Mouse (Mus musculus) forebrain, embryonic 13.5 days (tissue): ENCODE results near the gene Sh3pxd2b. TPM values are rescaled to one million over a fixed set of nuclear protein-coding genes. Genes with fewer than 3 reads are reported as not detected.

Experiments used
- ATAC-seq: fragments of 200-750 bp; cut with Nextera tagmentation; 2 replicates; pipeline ENCODE4 v1.8.0; 2017
- H3K27ac ChIP-seq: fragments of 300-500 bp; sonication (generic); 2 replicates; pipeline ENCODE4 v1.5.1; 2015; ENCODE audit warnings: inconsistent platforms, mild to moderate bottlenecking, moderate library complexity
- H3K27me3 ChIP-seq: fragments of 300-500 bp; sonication (generic); 2 replicates; pipeline ENCODE4 v1.6.1; 2015; ENCODE audit warnings: mild to moderate bottlenecking, inconsistent platforms
- H3K36me3 ChIP-seq: fragments of 300-500 bp; sonication (generic); 2 replicates; pipeline ENCODE4 v1.6.1; 2015; ENCODE audit warnings: mild to moderate bottlenecking, inconsistent platforms; ENCODE audit not compliant: poor library complexity, severe bottlenecking
- H3K4me1 ChIP-seq: fragments of 300-500 bp; sonication (generic); 2 replicates; pipeline ENCODE4 v1.6.1; 2015; ENCODE audit warnings: inconsistent platforms
- H3K4me2 ChIP-seq: fragments of 300-500 bp; sonication (generic); 2 replicates; pipeline ENCODE4 v1.6.1; 2015; ENCODE audit warnings: inconsistent platforms, mild to moderate bottlenecking, moderate library complexity
- H3K4me3 ChIP-seq: fragments of 300-500 bp; sonication (generic); 2 replicates; pipeline ENCODE4 v1.5.1; 2015; ENCODE audit warnings: mild to moderate bottlenecking, inconsistent platforms
- H3K9ac ChIP-seq: fragments of 300-500 bp; sonication (generic); 2 replicates; pipeline ENCODE4 v1.6.1; 2015; ENCODE audit warnings: mild to moderate bottlenecking, inconsistent platforms
- H3K9me3 ChIP-seq: fragments of 300-500 bp; sonication (generic); replicated peaks from 2 replicates; pipeline ENCODE4 v1.6.1; 2016; ENCODE audit warnings: inconsistent platforms
- WGBS: fragments of 180-500 bp; shearing (Covaris S2); methylation state at CpG from one replicate; pipeline ENCODE4 v1.1.7; 2015; 5-methylcytosine and 5-hydroxymethylcytosine counted together
- polyA plus RNA-seq: library from polyadenylated mRNA; unstranded; fragments of >200 nt; fragmentation: Nextera tagmentation; extraction: Ambion mirVana; gene quantifications from 2 replicates; pipeline ENCODE4 v1.2.1, GENCODE M21; 2015

Gene Sh3pxd2b
- polyA plus RNA-seq, 1 experiment from 2014 or later: 15.7 TPM

DNA sequence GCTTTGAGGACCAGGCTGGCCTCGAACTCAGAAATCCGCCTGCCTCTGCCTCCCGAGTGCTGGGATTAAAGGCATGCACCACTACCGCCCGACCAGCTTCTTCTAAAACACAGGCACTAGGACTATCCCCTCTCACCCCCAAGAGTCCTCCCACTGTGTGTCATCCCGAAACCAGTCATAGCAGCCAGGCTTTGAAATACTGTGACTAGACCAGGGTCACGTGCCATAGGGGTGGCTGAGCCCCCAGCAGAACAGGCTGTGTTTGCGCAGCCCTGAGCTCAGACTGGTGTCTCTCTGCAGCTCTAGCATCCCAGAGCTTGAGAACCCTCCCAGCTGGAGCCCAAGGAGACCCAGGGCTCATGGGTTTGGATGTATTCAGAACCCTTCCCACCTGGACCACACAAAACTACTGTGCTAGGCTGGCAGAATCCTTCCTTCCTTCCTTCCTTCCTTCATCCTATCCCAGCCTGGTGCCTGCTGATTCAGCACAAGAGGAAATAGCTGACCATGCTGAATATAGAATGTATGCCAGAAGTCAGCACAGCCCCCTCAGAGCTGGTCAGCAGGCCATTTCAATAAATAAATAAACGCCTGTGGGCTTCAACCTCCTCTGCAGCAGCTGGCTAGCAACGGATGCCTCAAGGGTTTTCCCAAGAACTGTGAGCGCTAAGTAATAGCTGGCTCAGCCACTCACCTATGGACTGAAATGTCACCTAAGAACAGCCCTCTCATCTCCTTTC, 62.4 kb downstream of the Sh3pxd2b start:
- no peak for ATAC-seq
- Histone ChIP-seq H3K36me3 (peaks cover 82% of the 10 kb centered on the region), H3K9me3 (no peaks in the 10 kb centered on the region), H3K27ac (no peak overlapping the region), H3K4me3 (no peak overlapping the region), H3K4me1 (no peaks in the 10 kb centered on the region), H3K27me3 (no peaks in the 10 kb centered on the region), H3K9ac (no peak overlapping the region), H3K4me2 (no peak overlapping the region)
- WGBS: 95% methylated on average over 11 of the region's 11 CpGs

DNA sequence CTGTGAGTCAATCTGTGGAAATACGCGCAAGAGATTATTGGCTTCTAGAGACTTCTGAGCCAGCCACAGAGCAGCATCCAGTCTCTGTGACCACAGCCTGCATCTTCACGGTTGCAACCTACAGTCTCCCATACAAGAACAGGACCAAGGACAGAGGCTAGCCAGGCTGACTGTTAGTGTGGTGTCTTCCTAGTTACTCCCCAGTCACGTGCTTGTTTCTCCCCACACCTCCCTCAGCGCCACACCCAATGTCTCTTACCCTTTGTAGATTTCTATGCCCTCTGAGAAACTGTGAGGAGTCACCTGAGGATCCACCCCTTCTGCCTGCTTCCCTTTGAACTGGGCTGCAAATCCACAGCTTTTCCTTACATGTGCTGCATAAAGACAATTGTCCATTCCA, 72.4 kb downstream of the Sh3pxd2b start:
- no peak for ATAC-seq
- 75% methylated on average over 5 of the region's 5 CpGs for WGBS
- H3K27me3 ChIP-seq: no peaks in the 10 kb centered on the region
- H3K4me2 ChIP-seq: no peak overlapping the region
- no peak overlapping the region for H3K27ac ChIP-seq
- H3K9ac ChIP-seq: 0 out of 2 replicates have a peak overlapping the region, but pooled peaks have one; percentile 12
- H3K4me3 ChIP-seq: no peak overlapping the region
- H3K36me3 ChIP-seq: peaks cover 96% of the 10 kb centered on the region
- no peaks in the 10 kb centered on the region for H3K4me1 ChIP-seq
- H3K9me3 ChIP-seq: no peaks in the 10 kb centered on the region

DNA sequence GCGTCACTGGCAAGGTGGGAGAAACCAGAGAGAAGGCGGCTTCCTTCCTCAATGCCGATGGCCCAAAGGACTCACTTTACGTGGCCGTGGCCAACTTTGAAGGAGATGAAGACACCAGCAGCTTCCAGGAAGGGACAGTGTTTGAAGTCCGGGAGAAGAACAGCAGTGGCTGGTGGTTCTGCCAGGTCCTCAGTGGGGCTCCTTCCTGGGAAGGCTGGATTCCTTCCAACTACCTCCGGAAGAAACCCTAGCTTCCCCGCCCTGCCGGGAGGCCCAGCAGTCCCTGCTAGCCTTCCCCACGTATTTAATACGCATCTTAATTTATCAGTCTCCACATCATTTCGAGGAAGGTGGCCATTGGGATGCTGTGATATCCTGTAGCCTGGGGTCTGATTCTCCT, 75.7 kb downstream of the Sh3pxd2b start:
- H3K27ac ChIP-seq: no peak overlapping the region
- ATAC-seq: no peak
- no peaks in the 10 kb centered on the region for H3K9me3 ChIP-seq
- no peak overlapping the region for H3K4me3 ChIP-seq
- WGBS: 92% methylated on average over 12 of the region's 12 CpGs
- H3K4me2 ChIP-seq: no peak overlapping the region
- H3K9ac ChIP-seq: no peak overlapping the region
- H3K4me1 ChIP-seq: no peaks in the 10 kb centered on the region
- H3K27me3 ChIP-seq: no peaks in the 10 kb centered on the region
- peaks cover 82% of the 10 kb centered on the region for H3K36me3 ChIP-seq

DNA sequence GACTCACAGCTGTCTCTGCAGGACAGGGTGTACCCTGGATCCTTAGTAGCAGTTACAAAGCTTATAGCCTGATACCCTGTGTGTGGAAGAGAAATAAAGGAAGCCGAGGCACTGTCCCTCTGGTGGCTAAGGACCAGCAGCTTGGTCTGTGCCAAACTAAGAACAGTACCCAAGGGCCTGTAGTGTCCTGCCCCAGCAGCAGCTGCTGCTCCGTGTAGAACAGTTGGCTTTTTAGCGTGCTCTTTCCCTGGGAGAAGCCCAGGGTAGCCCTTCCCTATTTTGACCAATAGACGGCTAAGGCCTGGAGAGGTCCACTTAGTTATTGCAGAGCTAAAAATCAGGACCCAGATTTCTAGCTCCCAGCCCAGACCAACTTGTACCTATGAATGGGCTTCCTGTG, 77.0 kb downstream of the Sh3pxd2b start:
- WGBS: 87% methylated on average over 4 of the region's 4 CpGs
- Histone ChIP-seq H3K4me3 (no peak overlapping the region), H3K4me2 (no peak overlapping the region), H3K9me3 (no peaks in the 10 kb centered on the region), H3K36me3 (peaks cover 73% of the 10 kb centered on the region), H3K27me3 (no peaks in the 10 kb centered on the region), H3K9ac (no peak overlapping the region), H3K4me1 (no peaks in the 10 kb centered on the region), H3K27ac (no peak overlapping the region)
- ATAC-seq: no peak

DNA sequence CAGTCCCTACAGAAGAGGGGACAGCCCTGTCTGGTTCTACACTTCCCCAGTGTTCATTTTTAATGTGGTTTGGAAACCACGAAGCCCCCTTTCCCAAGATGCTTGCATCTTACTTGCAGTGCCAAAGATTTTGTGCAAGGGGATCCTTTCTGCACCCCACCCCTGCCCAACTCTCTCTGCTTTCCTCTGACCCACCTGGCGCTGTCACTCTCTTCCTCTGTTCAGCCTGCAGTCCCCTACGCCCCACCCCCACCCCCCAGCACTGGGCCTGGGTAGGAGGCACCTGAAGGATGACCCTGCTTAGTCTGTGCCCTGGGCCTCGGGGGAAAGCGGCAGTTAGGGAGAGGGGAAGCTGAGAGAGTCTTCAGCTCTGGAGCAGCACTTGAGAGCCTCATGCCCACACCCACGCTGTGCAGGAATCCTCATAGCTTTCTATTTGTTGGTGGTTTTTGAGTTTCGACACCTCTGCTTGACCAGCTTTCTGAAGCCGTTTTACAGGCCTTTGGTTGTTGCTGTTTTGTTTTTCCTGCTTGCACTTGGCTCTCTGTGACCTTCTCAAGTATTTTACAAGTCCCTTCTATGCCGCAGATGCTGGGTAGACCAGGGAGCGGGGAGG, 77.5 kb downstream of the Sh3pxd2b start:
- 86% methylated on average over 10 of the region's 10 CpGs for WGBS

DNA sequence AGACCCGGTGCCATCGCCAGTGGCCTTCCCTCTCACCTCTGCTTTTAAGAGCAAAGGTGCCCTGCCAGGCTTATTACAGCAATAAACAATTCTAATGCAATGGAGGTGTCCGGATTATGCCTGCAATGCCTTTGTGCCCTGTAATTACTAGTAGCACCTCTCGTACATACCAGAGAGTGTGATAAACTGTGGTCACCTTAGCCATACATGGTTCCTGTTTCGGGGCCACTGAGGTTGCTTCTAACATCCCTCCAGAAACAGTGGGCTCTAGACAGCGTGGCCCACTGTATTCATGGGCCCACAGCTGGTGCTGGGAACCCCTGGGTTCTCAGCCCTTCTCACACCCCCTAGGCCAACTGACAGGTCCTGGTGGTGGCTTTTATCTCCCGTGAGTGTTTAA, 79.9 kb downstream of the Sh3pxd2b start:
- Histone ChIP-seq H3K27ac (no peak overlapping the region), H3K9ac (no peak overlapping the region), H3K4me1 (no peaks in the 10 kb centered on the region), H3K9me3 (no peaks in the 10 kb centered on the region), H3K4me3 (no peak overlapping the region), H3K27me3 (no peaks in the 10 kb centered on the region), H3K4me2 (no peak overlapping the region), H3K36me3 (peaks cover 44% of the 10 kb centered on the region)
- ATAC-seq: no peak
- 88% methylated on average over 7 of the region's 7 CpGs for WGBS

More for the DNA sequence above, 77.5 kb downstream of the Sh3pxd2b start:
- Histone ChIP-seq H3K4me1 (no peaks in the 10 kb centered on the region), H3K27ac (no peak overlapping the region), H3K27me3 (no peaks in the 10 kb centered on the region), H3K9ac (no peak overlapping the region), H3K4me2 (no peak overlapping the region), H3K9me3 (no peaks in the 10 kb centered on the region), H3K4me3 (no peak overlapping the region), H3K36me3 (peaks cover 67% of the 10 kb centered on the region)
- ATAC-seq: no peak

DNA sequence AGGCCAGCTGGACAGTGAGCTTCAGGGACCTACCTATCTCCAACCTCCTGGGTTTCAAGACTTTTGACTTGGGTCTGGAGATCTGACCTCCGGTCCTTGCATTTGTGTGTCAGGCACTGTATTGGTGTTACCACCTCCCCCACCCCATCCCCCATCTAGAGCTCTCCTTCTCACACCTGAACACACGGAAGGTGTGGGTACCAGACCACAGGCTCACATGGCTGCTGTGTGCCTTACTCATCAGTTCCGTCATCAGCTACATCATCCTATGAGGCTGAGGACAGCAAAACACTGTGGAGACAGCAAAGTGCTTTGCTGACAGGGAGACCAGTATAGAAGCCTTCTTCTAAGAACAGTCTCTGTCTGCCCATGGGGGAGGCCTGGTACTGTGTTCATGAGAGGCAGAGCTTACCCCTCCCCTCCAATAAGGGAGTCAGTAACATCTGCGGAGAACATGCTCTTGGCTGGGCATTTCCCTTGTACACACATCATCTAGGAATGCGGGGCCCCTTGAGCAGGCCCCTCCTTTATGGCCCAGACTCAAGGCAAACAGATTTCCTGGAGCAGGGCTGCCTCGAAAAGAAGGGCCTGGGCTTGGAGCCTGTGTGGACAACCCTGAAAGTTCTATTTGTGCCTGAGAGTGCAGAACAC, 87.9 kb downstream of the Sh3pxd2b start:
- Histone ChIP-seq H3K4me3 (no peak overlapping the region), H3K27me3 (no peaks in the 10 kb centered on the region), H3K36me3 (no peaks in the 10 kb centered on the region), H3K4me2 (no peak overlapping the region), H3K27ac (no peak overlapping the region), H3K9ac (no peak overlapping the region), H3K4me1 (no peaks in the 10 kb centered on the region), H3K9me3 (no peaks in the 10 kb centered on the region)
- 78% methylated on average over 6 of the region's 6 CpGs for WGBS
- ATAC-seq: no peak

DNA sequence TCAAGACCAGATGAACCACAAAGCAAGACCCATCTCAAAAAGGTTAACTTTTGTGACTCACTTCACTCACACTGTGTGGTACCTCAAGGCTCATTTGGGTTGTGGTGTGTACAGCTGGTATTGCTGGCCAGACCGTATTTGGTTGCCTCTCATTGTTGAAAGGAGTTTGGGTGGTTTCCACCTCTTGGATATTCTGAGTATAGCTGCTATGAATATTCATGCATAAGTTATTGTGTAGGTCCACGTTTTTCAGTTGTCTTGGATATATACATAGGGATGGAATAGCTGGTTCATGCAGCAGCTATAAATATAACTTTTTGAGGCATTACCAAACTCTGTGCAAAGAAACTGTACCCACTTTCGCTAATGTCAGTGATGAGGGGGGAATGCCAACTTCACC, 95.0 kb downstream of the Sh3pxd2b start:
- ATAC-seq: no peak
- Histone ChIP-seq H3K9ac (no peak overlapping the region), H3K4me2 (no peak overlapping the region), H3K4me3 (no peak overlapping the region), H3K36me3 (no peaks in the 10 kb centered on the region), H3K27ac (no peak overlapping the region), H3K27me3 (0 out of 2 replicates have a peak, but pooled peaks cover 6% of the 10 kb centered on the region), H3K9me3 (no peaks in the 10 kb centered on the region), H3K4me1 (peaks cover 7% of the 10 kb centered on the region)
- WGBS: 81% methylated on average over 3 of the region's 3 CpGs

DNA sequence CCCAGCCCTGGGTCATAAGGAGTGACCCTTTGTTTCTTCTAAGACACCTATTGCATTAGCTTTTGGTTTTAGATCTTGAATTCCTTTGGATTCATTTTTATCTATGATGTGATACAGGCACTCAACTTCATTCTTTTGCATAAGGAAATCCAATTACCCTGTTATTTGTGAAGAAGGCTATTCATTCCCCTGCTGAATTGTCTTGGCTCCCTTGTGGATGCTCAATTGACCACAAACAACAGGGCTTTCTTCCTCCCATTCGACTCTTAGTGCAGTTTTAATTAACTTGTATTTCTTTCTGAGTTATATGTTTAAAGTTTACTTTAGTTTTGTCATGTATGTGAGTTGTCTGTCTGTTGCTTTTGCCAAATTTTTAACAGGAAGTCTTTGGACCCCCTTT, 96.6 kb downstream of the Sh3pxd2b start:
- ATAC-seq: no peak
- peaks cover 7% of the 10 kb centered on the region for H3K4me1 ChIP-seq
- no peaks in the 10 kb centered on the region for H3K36me3 ChIP-seq
- no peak overlapping the region for H3K4me2 ChIP-seq
- H3K9me3 ChIP-seq: no peaks in the 10 kb centered on the region
- no peak overlapping the region for H3K27ac ChIP-seq
- H3K9ac ChIP-seq: no peak overlapping the region
- H3K27me3 ChIP-seq: 0 out of 2 replicates have a peak, but pooled peaks cover 6% of the 10 kb centered on the region
- WGBS: 0% methylated on average over 1 of the region's 1 CpGs
- no peak overlapping the region for H3K4me3 ChIP-seq

DNA sequence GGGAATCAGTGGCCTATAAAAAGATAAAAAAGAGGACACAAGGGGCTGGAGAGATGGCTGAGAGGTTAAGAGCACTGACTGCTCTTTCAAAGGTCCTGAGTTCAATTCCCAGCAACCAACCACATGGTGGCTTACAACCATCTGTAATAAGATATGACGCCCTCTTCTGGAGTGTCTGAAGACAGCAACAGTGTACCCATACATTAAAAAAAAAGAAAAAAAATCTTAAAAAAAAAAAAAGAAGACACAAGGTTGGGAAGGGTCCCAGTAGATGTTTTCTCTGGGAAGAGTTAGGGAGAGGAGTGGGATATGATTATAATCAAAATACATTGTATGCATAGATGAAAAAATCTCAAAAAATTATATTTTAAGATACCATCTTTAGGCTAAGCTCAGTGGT, 97.5 kb downstream of the Sh3pxd2b start:
- H3K9ac ChIP-seq: no peak overlapping the region
- H3K27me3 ChIP-seq: 0 out of 2 replicates have a peak, but pooled peaks cover 6% of the 10 kb centered on the region
- no peak overlapping the region for H3K27ac ChIP-seq
- no peaks in the 10 kb centered on the region for H3K36me3 ChIP-seq
- ATAC-seq: no peak
- no peak overlapping the region for H3K4me2 ChIP-seq
- 81% methylated on average over 1 of the region's 1 CpGs for WGBS
- H3K4me3 ChIP-seq: no peak overlapping the region
- H3K9me3 ChIP-seq: no peaks in the 10 kb centered on the region
- peaks cover 7% of the 10 kb centered on the region for H3K4me1 ChIP-seq

DNA sequence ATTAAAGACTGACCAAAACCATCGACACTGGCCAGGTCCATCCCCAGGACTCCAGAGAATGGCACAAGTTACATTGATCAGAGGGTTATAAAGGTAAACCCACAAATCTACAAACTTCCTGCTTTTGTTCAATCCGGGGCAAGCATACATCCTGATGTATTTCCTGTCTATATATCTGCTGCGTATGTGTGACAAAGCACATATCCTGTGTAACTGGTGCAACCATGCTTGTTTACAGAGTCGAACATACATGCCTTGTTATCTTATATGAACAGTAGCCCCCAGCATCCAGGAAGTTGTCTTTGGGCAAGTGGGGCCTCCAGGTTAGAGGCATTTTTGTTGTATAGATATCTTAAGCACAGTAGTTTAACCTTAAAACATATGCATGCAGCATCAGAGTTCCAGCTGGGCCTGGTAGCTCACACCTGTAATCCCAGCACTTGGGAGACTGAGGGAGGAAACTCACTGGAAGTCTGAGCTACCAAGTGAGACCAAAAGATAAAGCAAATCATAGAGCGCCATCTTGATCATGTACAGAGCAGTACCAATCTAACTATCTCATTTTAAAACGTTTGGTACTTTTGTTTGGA, 98.1 kb downstream of the Sh3pxd2b start:
- Histone ChIP-seq H3K9me3 (no peaks in the 10 kb centered on the region), H3K27me3 (0 out of 2 replicates have a peak, but pooled peaks cover 6% of the 10 kb centered on the region), H3K9ac (no peak overlapping the region), H3K4me2 (no peak overlapping the region), H3K4me3 (no peak overlapping the region), H3K27ac (no peak overlapping the region), H3K4me1 (peaks cover 7% of the 10 kb centered on the region), H3K36me3 (no peaks in the 10 kb centered on the region)
- no peak for ATAC-seq
- 81% methylated on average over 6 of the region's 6 CpGs for WGBS

DNA sequence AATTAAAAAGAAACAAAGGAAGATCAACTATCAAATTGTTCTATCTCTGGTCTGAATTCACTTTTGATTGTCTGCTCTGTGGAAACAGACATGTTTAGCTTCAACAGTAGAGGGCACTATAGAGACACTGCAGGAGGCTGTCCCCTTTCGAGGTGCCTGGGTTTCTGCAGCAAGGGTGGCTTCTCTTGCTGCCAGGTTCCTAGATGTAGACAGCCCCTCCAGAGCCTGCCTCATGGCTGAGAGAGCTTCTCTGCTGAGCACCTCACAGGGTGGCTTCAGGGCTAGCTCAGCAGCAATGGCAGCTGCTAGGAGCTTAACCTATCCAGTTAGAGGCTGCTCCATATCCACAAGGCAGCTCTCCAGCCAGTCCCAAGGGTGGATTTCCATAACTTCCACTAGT, 102.6 kb downstream of the Sh3pxd2b start:
- ATAC-seq: no peak
- 4% methylated on average over 1 of the region's 1 CpGs for WGBS

More for the DNA sequence above, 102.6 kb downstream of the Sh3pxd2b start:
- Histone ChIP-seq H3K9ac (no peak overlapping the region), H3K4me1 (no peaks in the 10 kb centered on the region), H3K4me3 (no peak overlapping the region), H3K27ac (no peak overlapping the region), H3K4me2 (no peak overlapping the region), H3K36me3 (no peaks in the 10 kb centered on the region), H3K27me3 (0 out of 2 replicates have a peak, but pooled peaks cover 9% of the 10 kb centered on the region), H3K9me3 (no peaks in the 10 kb centered on the region)
